Mouse (Mus musculus): ENCODE measurements at regions not wholly inside any gene's neighbourhood (a gene's known extent, or its start where the extent isn't known, plus 50 kb on each side); places are given as distances from the start of the nearest gene placed in this dataset.
"Not testable (repeated sequence)": the region's sequence is repeated elsewhere in the genome, so short reads cannot be mapped to it uniquely, and the experiment has no call there.

GRCm38 (mm10) chr10:34699414-34699813 is 216.2 kb downstream of the Frk start:
- not testable (repeated sequence) for TF ChIP-seq CHD1 (IDR thresholded peaks at IDR 0.05; ENCODE audit: low read depth, low read length); MEF2A (IDR thresholded peaks at IDR 0.05; ENCODE audit: borderline replicate concordance, low read depth, low read length); CTCF (conservative IDR thresholded peaks at IDR 0.05 in 1 of 2, IDR thresholded peaks at IDR 0.05 in 1 of 2; ENCODE audit: low read depth in 2 of 2, low read length in 2 of 2); EP300 (IDR thresholded peaks at IDR 0.05; ENCODE audit: low read length); POLR2A (IDR thresholded peaks at IDR 0.05; ENCODE audit: low read depth, low read length); MXI1 (IDR thresholded peaks at IDR 0.05; ENCODE audit: low read depth, low read length); ZKSCAN1 (IDR thresholded peaks at IDR 0.05; ENCODE audit: borderline replicate concordance, low read depth, low read length); CHD2 (IDR thresholded peaks at IDR 0.05; ENCODE audit: low read length); RCOR1 (conservative IDR thresholded peaks at IDR 0.05; ENCODE audit: low read depth, low read length); ZNF384 (IDR thresholded peaks at IDR 0.05; ENCODE audit: low read depth, low read length); ELF1 (IDR thresholded peaks at IDR 0.05; ENCODE audit: low read depth, low read length)

All from CH12.LX (cell line).